9 mouse cellular contexts compared by ENCODE assay signal in genomic region chr17:10507466-10507865, GRCm38 (mm10).
DNase-seq lines count a peak whose midpoint lies in the region; ATAC-seq and TF ChIP-seq lines count a peak whose summit lies in the region.
"Had no signal": no experiment of that assay in that cellular context is flagged by ENCODE, and none has a peak within 500 bp of the region (broad histone marks: within the 10 kb centered on the region; RNA-seq: fewer than 3 reads in every experiment).

No protein-coding gene starts in this region.

- TF ChIP-seq POLR2A in thymus, adult 2 months (IDR thresholded peaks at IDR 0.05; ENCODE audit: control insufficient read depth, extremely low read depth, insufficient read depth, low read length, poor library complexity) = no peak

- no peaks in the 10 kb centered on the region for H3K27me3 ChIP-seq in embryonic facial prominence, embryonic 13.5 days
- no peaks in the 10 kb centered on the region; the same call in 1 of the 2 replicates for H3K27me3 ChIP-seq in embryonic facial prominence, embryonic 10.5 days (replicated peaks; ENCODE audit: low read depth, poor library complexity, severe bottlenecking)
- no peaks in the 10 kb centered on the region for H3K27me3 ChIP-seq in thymus, adult 2 months (ENCODE audit: control insufficient read depth, insufficient read depth, low read length)
- H3K27me3 ChIP-seq: limb, embryonic 12.5 days had no signal

- H3K4me3 ChIP-seq in embryonic facial prominence, embryonic 13.5 days = no peak overlapping the region
- H3K4me3 ChIP-seq in embryonic facial prominence, embryonic 10.5 days = no peak overlapping the region
- no peak overlapping the region for H3K4me3 ChIP-seq in layer of hippocampus, adult 2 months
- H3K4me3 ChIP-seq in thymus, adult 2 months (ENCODE audit: control insufficient read depth, insufficient read depth, low read length) = no peak overlapping the region
- H3K4me3 ChIP-seq: limb, embryonic 12.5 days had no signal

- no peak for ATAC-seq in embryonic facial prominence, embryonic 13.5 days (ENCODE audit: insufficient number of reproducible peaks, insufficient read depth, low FRiP score, low TSS enrichment, low read depth)

- 34% methylated on average over 10 of the region's 10 CpGs for WGBS in embryonic facial prominence, embryonic 13.5 days
- WGBS in embryonic facial prominence, embryonic 10.5 days = 59% methylated on average over 10 of the region's 10 CpGs
- 83% methylated on average over 10 of the region's 10 CpGs for WGBS in thymus, adult 2 months

- DNase-seq in embryonic facial prominence, embryonic 10.5 days (ENCODE audit: low spot score) = no peak
- DNase-seq in right cerebral cortex, adult 18-20 months = peak; percentile 58
- no peak for DNase-seq in right cerebral cortex, adult 2 months (ENCODE audit: low spot score in 2 of 2)
- DNase-seq in layer of hippocampus, adult 2 months (ENCODE audit: low spot score in 2 of 2) = peak; percentile 47 to 76
- DNase-seq in telencephalon, adult 2 months (ENCODE audit: low read depth, low spot score) = peak; percentile 69
- DNase-seq in thymus, adult 2 months = no peak
- no peak for DNase-seq in lung, postnatal 4 days

- no peaks in the 10 kb centered on the region for H3K36me3 ChIP-seq in embryonic facial prominence, embryonic 13.5 days
- no peaks in the 10 kb centered on the region for H3K36me3 ChIP-seq in embryonic facial prominence, embryonic 10.5 days (replicated peaks)
- no peaks in the 10 kb centered on the region for H3K36me3 ChIP-seq in thymus, adult 2 months (ENCODE audit: control insufficient read depth, insufficient read depth, low read length)
- H3K36me3 ChIP-seq: limb, embryonic 12.5 days had no signal

- no peaks in the 10 kb centered on the region for H3K9me3 ChIP-seq in embryonic facial prominence, embryonic 13.5 days
- H3K9me3 ChIP-seq in embryonic facial prominence, embryonic 10.5 days = no peaks in the 10 kb centered on the region
- H3K9me3 ChIP-seq: limb, embryonic 12.5 days had no signal

- no peak overlapping the region for H3K9ac ChIP-seq in embryonic facial prominence, embryonic 13.5 days
- H3K9ac ChIP-seq: limb, embryonic 12.5 days had no signal

- H3K4me1 ChIP-seq in embryonic facial prominence, embryonic 13.5 days = peaks cover 9% of the 10 kb centered on the region; the same call in 1 of the 2 replicates
- peaks cover 8% of the 10 kb centered on the region; the same call in 1 of the 2 replicates for H3K4me1 ChIP-seq in embryonic facial prominence, embryonic 10.5 days
- H3K4me1 ChIP-seq in thymus, adult 2 months (replicated peaks; ENCODE audit: control insufficient read depth, insufficient read depth, low read length) = no peaks in the 10 kb centered on the region

- peak overlapping the region; percentile 20 for H3K4me2 ChIP-seq in embryonic facial prominence, embryonic 13.5 days
- H3K4me2 ChIP-seq: limb, embryonic 12.5 days had no signal

- no peak overlapping the region for H3K27ac ChIP-seq in embryonic facial prominence, embryonic 13.5 days
- H3K27ac ChIP-seq in embryonic facial prominence, embryonic 10.5 days (replicated peaks) = no peak overlapping the region
- peak overlapping the region; percentile 92 for H3K27ac ChIP-seq in layer of hippocampus, adult 2 months
- no peak overlapping the region for H3K27ac ChIP-seq in thymus, adult 2 months (ENCODE audit: control insufficient read depth, insufficient read depth, low read length)
- H3K27ac ChIP-seq: limb, embryonic 12.5 days had no signal

- TF ChIP-seq CTCF in layer of hippocampus, adult 2 months (conservative IDR thresholded peaks at IDR 0.05) = no peak
- no peak for TF ChIP-seq CTCF in thymus, adult 2 months (IDR thresholded peaks at IDR 0.05; ENCODE audit: borderline replicate concordance, control insufficient read depth, extremely low read depth, insufficient read depth, low read length, poor library complexity)

Comparison
In these comparisons a context has a peak if more than half of its experiments do, and no peak if none do; other contexts are left out.
1. DNase-seq: peak in right cerebral cortex, adult 18-20 months (single experiment), layer of hippocampus, adult 2 months (2 of 2) and telencephalon, adult 2 months (single experiment); none in embryonic facial prominence, embryonic 10.5 days (single experiment), right cerebral cortex, adult 2 months (0 of 2), thymus, adult 2 months (single experiment) and lung, postnatal 4 days (0 of 2).